Mouse (Mus musculus) macrophage (primary cell): Measurements from ENCODE around the gene Med12. TPM values are rescaled to one million over a fixed set of nuclear protein-coding genes. Genes with fewer than 3 reads are reported as not detected.

ENCODE experiments used
- H3K27ac ChIP-seq: fragments of 350-480 bp; formaldehyde crosslinking; 2 replicates; pipeline ENCODE4 v1.9.0; 2021
- H3K36me3 ChIP-seq: fragments of 350-480 bp; formaldehyde crosslinking; 2 replicates; pipeline ENCODE4 v1.9.0; 2021; ENCODE audit errors: inconsistent target
- H3K4me3 ChIP-seq: fragments of 350-480 bp; formaldehyde crosslinking; 2 replicates; pipeline ENCODE4 v1.9.0; 2021; ENCODE audit errors: inconsistent target
- H3K79me2 ChIP-seq: fragments of 350-480 bp; formaldehyde crosslinking; 2 replicates; pipeline ENCODE4 v1.9.0; 2021; ENCODE audit errors: inconsistent target
- WGBS: methylation state at CpG from one replicate; pipeline ENCODE4 v1.1.7; 2026; ENCODE audit warnings: inconsistent platforms; ENCODE audit not compliant: missing documents; 5-methylcytosine and 5-hydroxymethylcytosine counted together
- polyA plus RNA-seq: library from polyadenylated mRNA; stranded (reverse); fragments of 250-400 nt; gene quantifications from 3 replicates; pipeline ENCODE4 v1.2.4, GENCODE M21; 2018; ENCODE audit warnings: inconsistent platforms

Gene Med12
- polyA plus RNA-seq, 1 experiment from 2014 or later = 43.8 TPM

DNA sequence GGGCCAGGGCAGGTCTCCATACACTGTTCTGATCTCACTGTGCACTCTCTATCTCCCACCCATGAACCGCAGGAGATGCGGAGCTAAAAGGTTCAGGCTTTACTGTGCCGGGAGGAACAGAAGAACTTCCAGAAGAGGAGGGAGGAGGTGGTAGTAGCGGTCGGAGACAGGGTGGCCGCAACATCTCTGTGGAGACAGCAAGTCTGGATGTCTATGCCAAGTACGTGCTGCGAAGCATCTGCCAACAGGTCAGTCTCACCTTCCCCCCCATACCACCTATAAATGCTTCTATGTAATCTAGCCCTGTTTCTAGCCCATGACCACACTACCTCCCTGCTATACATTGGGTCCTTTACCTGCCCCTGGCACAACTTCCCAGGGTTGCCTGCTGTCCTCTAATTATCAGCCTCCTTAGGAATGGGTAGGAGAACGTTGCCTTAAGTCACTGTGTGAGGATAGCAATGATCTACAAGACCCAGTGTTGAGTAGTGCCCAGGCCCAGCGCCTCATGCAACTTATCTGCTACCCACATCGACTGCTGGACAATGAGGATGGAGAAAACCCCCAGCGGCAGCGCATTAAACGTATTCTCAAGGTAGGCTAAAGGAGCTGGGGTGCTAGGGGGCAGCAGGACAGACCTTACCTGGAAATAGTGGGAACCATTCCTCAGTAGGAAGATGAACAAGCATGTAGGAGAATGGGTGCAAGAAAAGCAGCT is 12.3 kb downstream of the Med12 start:
- H3K36me3 ChIP-seq = peaks cover 25% of the 10 kb centered on the region; the same call in 1 of the 2 replicates

DNA sequence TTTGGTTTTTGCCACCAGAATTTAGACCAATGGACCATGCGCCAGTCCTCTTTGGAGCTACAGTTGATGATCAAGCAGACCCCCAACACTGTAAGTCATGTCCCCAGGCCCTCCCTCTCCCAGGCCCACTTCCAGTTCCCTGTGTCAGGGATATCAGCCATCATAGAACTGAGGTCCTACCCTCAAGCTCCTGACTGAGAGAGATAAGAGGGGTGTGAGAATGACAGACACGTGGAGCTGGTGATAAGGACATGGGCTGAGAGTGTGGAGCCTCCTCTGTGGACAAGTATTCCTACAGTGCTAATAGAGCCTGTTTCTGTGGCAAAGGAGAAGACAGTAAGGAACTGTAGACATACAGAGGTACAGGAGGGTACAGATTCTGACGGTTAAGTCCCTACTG is 13.7 kb downstream of the Med12 start:
- WGBS = 84% methylated on average over 3 of the region's 3 CpGs
- no peak overlapping the region for H3K27ac ChIP-seq
- peaks cover 22% of the 10 kb centered on the region; the same call in 1 of the 2 replicates for H3K36me3 ChIP-seq
- no peaks in the 10 kb centered on the region for H3K79me2 ChIP-seq
- no peak overlapping the region for H3K4me3 ChIP-seq

More for the DNA sequence above, 12.3 kb downstream of the Med12 start:
- no peak overlapping the region for H3K4me3 ChIP-seq
- 89% methylated on average over 14 of the region's 14 CpGs for WGBS
- no peak overlapping the region for H3K27ac ChIP-seq
- H3K79me2 ChIP-seq = no peaks in the 10 kb centered on the region

DNA sequence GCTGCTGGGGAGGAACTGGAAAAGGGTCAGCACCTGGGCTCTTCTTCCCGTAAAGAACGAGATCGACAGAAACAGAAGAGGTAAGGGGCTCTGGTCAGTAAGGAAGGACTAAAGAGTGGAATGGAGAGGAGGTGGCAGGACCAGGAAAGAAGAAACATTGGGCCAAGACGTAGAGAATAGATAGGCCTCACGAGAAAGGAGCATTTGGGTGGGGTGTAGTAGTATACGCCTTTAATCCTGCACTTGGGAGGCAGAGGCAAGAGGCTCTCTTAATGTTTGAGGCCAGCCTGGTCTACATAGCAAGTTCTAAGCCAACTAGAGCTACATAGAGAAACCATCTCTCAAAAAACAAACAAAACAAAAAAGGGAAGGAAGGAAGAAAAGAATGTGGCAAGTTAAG is 14.6 kb downstream of the Med12 start:
- Histone ChIP-seq H3K27ac (no peak overlapping the region), H3K4me3 (no peak overlapping the region), H3K79me2 (no peaks in the 10 kb centered on the region), H3K36me3 (peaks cover 23% of the 10 kb centered on the region; the same call in 1 of the 2 replicates)
- 91% methylated on average over 5 of the region's 6 CpGs for WGBS

DNA sequence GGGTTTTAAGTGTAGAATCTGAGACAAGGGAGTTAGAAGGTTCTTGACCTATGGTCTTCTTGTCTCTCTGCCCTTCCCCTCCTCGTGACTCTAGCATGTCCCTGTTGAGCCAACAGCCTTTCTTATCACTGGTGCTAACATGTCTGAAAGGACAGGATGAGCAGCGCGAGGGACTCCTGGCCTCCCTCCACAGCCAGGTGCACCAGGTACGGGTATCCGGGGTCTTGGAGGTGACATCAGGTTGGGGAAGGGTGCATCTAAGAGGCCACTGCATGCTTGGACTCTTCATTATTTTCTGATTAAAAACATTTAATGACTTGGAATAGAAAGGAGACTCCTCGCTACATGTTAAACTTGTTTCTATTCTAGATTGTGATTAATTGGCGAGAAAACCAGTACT is 15.2 kb downstream of the Med12 start:
- Histone ChIP-seq H3K79me2 (no peaks in the 10 kb centered on the region), H3K4me3 (no peak overlapping the region), H3K36me3 (peaks cover 21% of the 10 kb centered on the region; the same call in 1 of the 2 replicates), H3K27ac (no peak overlapping the region)
- 88% methylated on average over 7 of the region's 7 CpGs for WGBS

DNA sequence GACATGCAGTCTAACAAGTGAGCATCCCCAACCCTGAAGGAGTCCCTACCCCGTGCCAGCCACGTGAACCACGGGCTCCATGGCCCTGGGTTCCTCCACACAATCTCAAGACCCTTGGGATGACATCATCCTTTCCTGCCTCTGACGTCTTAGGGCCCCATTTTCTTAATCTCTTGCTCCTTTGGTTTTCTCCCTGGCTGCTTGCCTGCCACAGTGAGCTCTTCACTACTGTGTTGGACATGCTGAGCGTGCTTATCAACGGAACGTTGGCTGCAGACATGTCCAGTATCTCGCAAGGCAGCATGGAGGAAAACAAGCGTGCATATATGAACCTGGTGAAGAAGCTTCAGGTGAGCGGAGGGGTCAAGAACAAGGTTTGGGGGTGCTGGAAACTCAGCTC is 16.3 kb downstream of the Med12 start:
- Histone ChIP-seq H3K79me2 (no peaks in the 10 kb centered on the region), H3K27ac (no peak overlapping the region), H3K36me3 (peaks cover 18% of the 10 kb centered on the region; the same call in 1 of the 2 replicates), H3K4me3 (no peak overlapping the region)
- WGBS = 91% methylated on average over 10 of the region's 10 CpGs

DNA sequence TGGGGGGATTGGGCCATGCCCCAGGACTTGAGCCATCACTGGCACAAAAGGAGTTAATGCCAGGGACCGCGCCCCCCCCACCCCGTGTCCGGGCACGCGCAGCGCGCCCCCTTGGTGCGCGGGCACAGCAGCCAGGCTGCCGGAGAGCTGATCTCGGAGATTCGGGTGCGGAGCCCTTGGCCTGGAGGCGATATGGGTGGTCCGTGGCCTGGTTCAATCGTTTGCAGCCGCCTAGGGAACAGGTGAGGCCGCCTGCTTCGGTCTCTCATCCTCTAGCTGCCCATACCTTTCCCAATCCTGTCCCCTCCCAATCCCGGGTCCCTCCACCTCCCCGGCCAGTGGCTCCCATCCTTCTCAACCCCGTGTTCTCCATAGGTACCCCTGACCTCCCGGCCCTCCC is 25.2 kb downstream of the Med12 start, which contains the start of gene Nlgn3:
TSS of gene Nlgn3 (plus strand) at position 114 of the 400 bp plus-strand sequence.
- 52% methylated on average over 24 of the region's 24 CpGs for WGBS
- Histone ChIP-seq H3K36me3 (peaks cover 6% of the 10 kb centered on the region; the same call in 1 of the 2 replicates), H3K79me2 (no peaks in the 10 kb centered on the region), H3K27ac (no peak within 1 kb of the TSS), H3K4me3 (no peak within 1 kb of the TSS)

DNA sequence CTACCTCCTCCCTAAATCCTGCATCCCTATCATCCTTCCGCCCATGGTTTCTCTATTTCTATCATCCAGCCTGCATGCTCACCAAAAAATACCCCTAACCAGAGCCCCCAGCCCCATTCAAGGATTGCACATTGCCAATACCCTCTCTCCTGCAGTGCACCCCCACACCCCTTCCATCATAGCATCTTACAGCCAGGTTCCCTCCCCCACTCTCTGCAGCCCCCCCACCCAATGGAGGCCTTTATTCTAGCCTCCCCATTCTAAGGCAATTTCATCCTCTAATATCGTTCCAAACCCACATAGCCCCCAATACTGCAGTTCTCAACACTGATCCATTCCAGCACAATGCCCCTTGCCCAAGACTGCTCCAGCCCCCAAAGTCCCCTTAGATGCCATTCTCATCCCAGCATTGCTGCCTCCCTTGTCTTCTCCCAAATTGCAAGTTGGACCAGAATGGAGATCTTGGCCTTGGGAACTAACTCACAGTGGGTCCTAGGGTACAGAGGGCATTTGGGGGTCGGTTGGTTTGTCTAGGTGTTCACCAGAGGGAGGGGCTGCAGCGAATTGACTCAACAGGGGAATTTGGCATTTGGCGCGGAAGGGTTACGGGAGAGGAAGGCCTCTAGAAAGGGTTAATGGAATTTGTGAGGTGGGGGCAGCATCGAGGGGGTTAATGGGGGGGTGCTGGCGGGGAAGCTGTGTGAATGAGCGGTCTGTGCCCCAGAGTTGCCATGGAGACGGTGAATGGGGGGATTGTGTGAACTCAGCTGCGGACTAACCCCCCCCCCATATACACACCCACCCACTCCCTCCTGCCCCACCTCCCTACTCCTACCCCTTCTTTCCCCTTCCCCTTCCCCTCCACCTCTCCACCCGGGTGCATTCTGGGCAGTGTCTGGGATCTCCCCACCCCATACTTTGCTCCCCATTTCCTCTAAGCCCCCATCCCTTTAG is 25.9 kb downstream of the Med12 start:
- Histone ChIP-seq H3K27ac (no peak overlapping the region), H3K36me3 (peaks cover 6% of the 10 kb centered on the region; the same call in 1 of the 2 replicates), H3K4me3 (no peak overlapping the region), H3K79me2 (no peaks in the 10 kb centered on the region)
- 59% methylated on average over 11 of the region's 13 CpGs for WGBS

DNA sequence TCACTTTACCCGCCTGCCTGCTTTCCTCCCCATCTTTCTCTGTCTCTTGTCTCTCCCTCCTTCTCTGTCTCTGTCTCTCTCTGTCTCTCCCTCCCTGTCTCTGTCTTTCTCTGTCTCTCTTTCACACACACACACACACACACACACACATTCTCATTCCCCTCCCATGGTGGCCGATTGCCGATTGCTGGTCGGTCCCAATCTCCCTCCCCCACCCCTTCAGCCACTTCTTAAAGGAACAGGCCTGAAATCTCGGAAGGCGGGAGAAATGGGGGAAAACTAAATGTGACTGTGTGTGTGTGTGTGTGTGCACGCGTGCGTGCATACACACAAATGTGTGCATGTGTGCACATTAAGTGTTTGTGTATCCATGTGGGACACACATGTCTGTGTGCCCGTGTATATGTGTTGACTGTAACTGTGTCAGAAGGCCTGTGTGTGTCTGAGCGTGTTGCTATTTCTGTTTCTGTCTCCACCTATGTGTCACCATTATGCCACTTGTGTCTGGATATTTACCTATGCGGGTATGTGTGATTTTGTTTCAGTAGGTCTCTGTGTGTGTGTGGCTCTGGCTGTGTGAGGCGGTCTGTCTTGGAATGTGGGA is 26.7 kb downstream of the Med12 start:
- H3K36me3 ChIP-seq = peaks cover 6% of the 10 kb centered on the region; the same call in 1 of the 2 replicates
- WGBS = 85% methylated on average over 7 of the region's 13 CpGs
- H3K27ac ChIP-seq = no peak overlapping the region
- H3K79me2 ChIP-seq = no peaks in the 10 kb centered on the region
- H3K4me3 ChIP-seq = no peak overlapping the region

DNA sequence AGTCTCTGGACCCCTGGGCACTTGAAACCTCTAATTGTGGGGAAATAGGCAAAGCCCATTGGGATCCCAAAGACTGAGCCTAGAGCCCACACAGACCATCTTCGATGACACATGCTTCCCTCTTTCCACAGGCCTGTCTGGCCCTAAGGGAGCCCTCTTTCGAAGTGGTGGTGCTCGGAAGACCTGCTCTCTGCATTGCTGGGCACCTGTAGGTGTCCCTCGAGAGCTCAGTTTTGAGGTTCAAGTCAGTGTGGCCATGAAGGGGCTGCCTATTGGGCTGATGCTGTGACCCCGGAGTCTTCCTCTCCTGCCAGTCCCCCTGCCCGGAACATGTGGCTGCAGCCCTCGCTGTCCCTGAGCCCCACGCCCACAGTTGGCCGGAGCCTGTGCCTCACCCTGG is 27.8 kb downstream of the Med12 start:
- no peak overlapping the region for H3K27ac ChIP-seq
- H3K79me2 ChIP-seq = no peaks in the 10 kb centered on the region
- WGBS = 87% methylated on average over 8 of the region's 9 CpGs
- peaks cover 6% of the 10 kb centered on the region; the same call in 1 of the 2 replicates for H3K36me3 ChIP-seq
- no peak overlapping the region for H3K4me3 ChIP-seq

DNA sequence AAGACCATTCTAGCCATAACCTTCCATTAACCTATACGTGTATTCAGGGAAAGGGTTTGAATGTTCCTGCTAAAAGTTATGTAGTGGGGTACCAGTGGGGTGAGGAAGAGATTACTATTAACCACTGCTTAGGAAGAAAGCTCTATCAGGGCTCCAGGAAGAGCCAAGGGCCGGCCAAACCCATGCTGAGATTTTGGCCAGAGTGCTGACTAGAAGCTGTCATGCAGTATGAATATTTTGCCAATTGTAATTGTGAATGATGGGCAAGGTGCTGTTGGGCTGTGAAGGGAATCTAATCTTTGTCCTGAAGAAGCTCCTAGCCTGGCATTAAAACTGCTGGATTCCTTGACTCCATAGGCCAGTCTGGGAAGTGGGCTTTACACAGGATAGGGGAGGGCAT is 30.8 kb downstream of the Med12 start:
- Histone ChIP-seq H3K27ac (no peak overlapping the region), H3K36me3 (no peaks in the 10 kb centered on the region), H3K4me3 (no peak overlapping the region), H3K79me2 (no peaks in the 10 kb centered on the region)
- 77% methylated on average over 2 of the region's 2 CpGs for WGBS

DNA sequence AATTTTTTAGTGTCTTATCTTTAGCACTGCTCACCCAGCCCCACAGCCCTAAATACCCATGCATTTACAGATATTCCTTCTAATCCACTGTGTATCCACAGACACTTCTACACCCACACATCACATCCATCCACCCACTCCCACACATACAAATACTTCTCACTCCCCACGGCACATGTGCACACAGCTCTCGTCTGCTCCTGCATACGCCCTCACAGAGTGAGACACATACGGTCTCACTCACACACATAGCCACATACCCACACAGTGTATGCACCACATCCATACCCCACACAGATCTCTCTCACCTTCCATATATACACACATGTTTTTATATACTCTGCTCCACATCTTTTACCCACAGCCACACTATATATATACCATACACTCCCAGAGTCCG is 35.5 kb downstream of the Med12 start:
- Histone ChIP-seq H3K36me3 (no peaks in the 10 kb centered on the region), H3K79me2 (no peaks in the 10 kb centered on the region), H3K4me3 (no peak overlapping the region), H3K27ac (no peak overlapping the region)
- 97% methylated on average over 5 of the region's 5 CpGs for WGBS

DNA sequence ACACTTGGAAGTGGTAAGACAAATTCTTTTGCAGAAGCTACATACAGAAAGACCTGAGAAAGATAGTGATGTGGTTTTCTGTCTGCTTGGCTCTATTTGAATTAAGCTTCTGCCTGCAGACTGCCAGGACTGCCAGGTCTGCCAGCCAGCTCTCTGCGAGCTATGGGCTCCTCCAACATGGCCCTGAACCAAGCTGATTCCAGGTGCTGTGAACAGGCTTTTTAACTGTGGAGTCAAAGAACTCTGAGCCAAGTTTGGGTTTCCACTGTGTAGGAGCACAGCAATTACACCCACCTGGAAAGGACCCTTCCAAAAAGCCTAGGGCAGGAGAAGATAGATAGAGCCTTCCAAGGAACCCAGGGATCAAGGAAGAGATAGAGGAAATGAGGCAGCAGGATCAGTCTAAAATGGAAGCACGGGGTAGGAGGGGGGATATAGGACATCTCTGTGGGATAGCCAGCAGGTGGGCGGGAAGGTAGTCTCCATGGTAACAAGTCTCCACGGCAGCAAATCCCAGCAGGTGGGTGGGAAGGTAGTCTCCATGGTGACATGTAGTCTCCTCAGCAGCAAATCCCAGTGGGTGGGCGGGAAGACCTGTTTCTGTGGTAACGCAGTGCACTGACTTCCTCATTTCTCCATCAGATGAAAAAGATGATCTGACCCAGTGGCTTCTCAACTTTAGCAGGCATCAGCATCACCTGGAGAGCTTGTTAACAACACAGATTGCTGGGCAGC is 40.0 kb downstream of the Med12 start:
- H3K4me3 ChIP-seq = no peak overlapping the region
- 45% methylated on average over 6 of the region's 6 CpGs for WGBS

DNA sequence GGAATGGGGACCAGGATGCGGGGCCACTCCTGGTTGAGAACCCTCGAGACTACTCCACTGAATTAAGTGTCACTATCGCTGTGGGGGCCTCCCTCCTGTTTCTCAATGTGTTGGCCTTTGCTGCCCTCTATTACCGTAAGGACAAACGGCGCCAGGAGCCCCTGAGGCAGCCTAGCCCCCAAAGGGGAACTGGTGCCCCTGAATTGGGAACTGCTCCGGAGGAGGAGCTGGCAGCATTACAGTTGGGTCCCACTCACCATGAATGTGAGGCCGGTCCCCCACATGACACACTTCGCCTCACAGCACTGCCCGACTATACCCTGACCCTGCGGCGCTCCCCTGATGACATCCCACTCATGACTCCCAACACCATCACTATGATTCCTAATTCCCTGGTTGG is 45.9 kb downstream of the Med12 start:
- H3K4me3 ChIP-seq = no peak overlapping the region
- no peaks in the 10 kb centered on the region for H3K36me3 ChIP-seq
- H3K27ac ChIP-seq = no peak overlapping the region
- 70% methylated on average over 12 of the region's 12 CpGs for WGBS
- H3K79me2 ChIP-seq = no peaks in the 10 kb centered on the region

More for the DNA sequence above, 40.0 kb downstream of the Med12 start:
- Histone ChIP-seq H3K27ac (no peak overlapping the region), H3K36me3 (no peaks in the 10 kb centered on the region), H3K79me2 (no peaks in the 10 kb centered on the region)
